Mouse (Mus musculus) bone marrow macrophage, adult 2 months (primary cell): ENCODE results near the gene Fam111a.

Source experiments
- CTCF ChIP-seq: IDR thresholded peaks from 2 replicates; pipeline ENCODE4 v1.5.1; 2012; ENCODE audit warnings: low read depth, mild to moderate bottlenecking, low read length, moderate library complexity
- POLR2A ChIP-seq: IDR thresholded peaks from 2 replicates; pipeline ENCODE4 v1.6.1; 2012; ENCODE audit warnings: mild to moderate bottlenecking, low read depth, low read length, borderline replicate concordance

GRCm38 (mm10) chr19:12500881-12501311, 44.6 kb upstream of the Fam111a start:
- TF ChIP-seq POLR2A (no peak), CTCF (no peak)
